Mouse (Mus musculus): ENCODE measurements at regions not wholly inside any gene's neighbourhood (a gene's known extent, or its start where the extent isn't known, plus 50 kb on each side); places are given as distances from the start of the nearest gene placed in this dataset.
A peak's percentile ranks its signal among the peaks of the same experiment; 100 is the strongest.

DNA sequence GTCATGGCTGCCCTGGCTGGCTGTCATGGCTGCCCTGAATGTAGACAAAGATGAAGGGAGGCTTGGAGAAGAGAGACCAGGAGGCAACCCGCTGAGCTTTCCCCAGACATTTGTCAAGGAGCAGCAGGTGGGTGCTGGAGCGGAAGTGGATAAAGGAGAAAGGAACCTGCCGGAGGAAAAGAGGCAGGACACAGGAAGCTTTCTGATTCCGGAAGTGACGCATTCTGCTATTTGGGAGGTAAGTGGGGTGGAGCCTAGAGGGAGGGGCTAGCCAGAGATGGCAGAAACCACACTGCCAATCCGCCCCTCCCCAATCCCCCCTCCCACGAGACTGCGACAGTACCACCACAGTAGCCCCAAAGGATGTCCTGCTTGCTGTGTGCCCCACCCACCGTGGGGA is 80.1 kb downstream of the Gm572 start:
- no peak for DNase-seq (ENCODE audit: low spot score)

DNA sequence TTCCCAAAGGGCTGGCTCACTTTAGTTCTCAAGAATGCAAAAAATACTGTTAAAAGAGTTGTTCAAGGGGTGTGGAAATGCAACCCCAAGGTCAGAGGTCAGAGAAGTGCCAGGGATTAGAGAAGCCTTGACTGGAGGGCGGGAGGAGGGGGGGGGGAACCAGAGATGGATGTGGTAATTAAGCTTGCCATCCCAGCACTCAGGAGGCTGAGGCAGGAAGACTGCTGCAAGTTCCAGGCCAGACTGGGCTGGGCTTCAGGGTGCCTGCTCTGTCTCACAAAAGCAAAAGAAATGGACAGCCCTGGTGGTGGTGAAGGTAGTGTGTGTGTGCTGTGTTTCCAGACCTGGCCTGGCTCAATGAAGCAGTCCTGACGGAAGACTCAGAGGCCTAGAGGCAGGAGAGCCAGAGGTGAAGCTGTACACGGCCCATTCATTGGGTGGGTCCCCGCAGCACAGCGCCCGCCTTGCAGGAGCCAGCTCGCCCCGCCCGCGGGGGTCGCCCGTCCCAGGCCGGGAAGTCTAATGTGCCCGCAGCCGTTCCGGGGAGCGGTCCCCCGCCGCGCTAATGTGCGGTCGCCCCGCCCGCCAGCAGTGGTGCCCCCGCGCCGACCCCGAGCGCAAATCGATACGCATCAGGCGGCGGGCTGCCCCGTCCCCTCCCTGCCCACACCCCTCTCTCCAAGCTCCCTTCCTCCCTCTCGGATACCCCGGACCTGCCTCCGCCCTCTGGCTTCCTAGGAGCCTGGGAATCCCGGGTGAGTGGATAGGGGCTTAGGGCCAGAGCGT is 80.1 kb upstream of the Casz1 start:
- no peak for DNase-seq (ENCODE audit: low spot score)

DNA sequence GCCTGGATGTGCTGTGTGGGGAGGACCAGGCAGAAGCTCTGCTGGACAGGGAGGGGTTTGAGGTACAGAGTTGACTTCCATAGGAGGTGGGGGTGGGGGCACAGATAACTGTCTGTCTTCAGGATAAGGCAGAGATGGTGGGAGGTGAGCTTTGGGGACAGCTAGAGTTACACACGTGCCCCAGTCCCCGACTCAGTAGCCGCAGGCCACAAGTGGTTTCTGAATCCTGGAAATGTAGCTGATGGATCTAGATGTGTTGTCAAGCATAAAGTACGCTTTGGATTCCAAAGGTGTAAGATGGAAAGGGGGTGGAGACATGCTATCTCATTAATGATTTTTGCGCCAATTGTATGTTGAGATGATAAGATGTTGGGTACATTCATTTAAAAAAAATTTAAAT is 75.4 kb upstream of the Casz1 start:
- no peak for DNase-seq (ENCODE audit: low spot score)

DNA sequence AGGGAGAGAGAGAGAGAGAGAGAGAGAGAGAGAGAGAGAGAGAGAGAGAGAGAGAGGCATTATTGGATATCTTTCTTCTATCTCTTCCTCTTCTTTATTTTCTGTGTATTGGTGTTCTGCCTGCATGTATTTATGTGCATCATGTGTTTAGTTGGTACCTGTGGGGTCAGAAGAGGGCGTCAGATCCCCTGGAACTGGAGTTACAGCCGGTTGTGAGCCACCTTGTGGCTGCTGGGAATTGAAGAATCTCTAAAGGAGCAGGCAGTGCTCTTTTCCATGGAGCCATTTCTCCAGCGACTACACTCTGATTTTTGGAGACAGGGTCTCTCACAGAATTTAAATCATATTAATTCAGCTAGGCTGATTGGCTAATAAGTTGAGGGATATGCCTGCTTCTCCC is 72.6 kb upstream of the Casz1 start:
- DNase-seq (ENCODE audit: low spot score): no peak

DNA sequence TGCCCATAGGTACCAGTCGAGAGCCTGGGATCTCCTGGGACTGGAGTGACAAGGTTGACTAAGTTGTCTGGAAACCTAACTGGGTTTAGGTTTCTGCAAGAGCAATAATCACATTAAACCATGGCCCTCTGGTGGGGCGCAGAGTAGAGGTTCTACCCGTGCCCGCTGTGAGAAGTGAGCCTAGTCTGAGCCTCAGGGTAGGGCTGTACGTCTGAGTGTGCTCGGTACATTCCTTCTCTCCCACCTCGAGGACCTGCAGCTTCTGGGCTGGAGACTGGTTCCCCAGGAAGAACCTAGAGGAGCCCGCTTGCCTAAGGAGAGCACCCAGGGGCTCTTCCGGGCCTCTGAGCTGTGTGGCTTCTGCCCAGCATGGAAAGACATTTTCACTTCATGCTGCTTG is 70.2 kb upstream of the Casz1 start:
- no peak for DNase-seq (ENCODE audit: low spot score)

DNA sequence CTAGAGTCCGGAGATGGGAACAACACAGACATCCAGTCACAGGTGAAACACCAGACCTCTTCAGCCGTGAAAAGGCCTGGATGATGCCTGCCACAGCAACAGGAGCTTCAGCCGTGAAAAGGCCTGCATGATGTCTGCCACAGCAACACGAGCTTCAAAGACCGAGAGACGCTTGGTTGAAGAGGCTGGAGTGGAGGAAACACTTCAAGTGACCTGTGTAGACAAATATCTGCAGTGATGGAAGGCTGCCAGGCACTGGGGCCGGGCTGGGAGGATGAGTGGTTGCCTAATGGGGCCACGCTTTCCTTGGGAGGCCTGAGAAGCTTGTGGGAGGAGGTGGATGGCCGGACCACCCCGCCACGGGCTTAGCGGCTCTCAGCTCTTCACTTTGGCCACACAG is 69.7 kb upstream of the Casz1 start:
- no peak for DNase-seq (ENCODE audit: low spot score)

DNA sequence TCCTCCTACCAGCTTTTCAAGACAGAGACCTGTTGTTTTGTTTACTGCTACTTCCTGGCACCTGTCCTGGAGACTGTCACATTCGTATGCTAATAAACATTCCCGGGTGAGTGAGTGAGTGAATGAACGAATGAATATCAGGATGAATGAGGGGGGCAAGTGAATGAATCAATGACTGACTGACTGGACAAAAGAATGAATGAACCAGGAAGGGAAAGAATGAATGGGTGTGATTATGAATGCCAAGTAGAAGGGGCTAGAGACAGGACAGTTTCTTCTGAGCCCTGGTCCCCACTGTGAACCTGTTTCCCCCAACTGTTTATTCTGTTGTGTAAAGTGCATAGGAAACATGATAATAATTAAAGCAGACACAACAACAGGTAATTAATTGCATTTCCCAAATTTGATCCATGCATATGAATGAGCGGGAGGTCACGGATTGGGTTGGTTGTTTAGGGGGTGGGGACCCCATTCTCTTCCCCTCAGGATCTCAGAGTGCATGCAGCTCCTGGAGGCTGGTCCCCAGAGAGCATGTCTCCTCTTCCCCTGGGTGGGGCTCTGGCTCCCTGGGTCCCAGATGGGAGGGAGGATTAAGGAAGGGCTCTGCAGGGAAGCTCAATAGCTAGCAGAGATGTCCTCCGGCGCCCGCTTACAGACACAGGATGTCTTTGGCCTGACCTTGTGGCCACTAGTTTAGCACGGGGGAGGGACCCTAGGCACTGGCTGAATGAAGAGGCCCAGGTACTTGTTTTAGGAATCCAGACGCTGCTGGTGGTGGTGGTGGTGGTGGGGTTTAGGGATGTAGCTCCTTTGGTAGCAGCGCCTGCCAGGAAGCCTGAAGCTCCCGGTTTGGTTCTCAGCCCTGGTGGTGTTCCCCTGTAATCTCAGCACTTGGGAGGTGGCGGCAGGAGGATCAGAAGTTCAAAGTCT is 65.4 kb upstream of the Casz1 start:
- no peak for DNase-seq (ENCODE audit: low spot score)

DNA sequence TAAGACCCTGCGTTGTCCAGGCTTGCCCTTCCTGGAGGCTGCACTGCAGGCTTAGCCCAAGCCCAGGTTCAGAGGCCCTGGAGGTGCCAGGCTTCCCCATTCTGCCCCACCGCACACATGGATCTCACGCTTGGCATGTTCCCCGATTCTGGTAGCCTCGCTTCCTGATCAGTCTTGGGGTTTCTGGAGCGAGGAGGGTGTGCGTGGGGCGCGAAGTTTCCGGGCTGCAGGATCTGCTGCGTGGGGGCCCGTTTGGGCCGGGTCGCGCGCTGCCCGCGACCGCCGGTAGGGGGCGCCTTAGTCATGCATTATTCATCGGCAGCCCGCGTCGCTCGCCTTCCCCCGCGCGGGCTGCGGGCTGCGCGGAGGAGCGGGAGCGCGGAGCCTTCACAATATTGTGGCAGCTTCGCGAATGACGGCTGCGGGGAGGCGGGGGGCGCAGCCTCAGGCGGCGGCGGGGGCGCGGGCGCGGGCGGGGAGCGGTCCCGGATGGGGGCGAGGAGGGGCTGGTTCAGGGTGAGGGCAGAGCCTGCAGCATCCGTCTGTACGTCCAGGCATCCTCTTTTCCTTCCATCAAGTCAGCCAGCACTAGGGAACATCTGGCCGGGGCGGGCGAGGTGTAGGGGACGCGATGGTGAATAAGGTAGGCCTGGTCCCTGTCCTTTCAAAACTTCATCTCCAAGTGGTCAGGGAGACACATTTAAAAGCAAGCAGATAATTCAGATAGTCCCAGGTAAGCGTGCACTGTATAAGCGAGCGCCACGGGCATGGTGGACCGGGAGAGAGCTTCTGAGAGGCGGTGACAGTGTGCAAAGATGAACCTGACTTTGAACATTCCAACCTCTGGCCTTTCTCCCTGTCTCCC is 61.4 kb upstream of the Casz1 start:
- DNase-seq (ENCODE audit: low spot score): peak; percentile 27

DNA sequence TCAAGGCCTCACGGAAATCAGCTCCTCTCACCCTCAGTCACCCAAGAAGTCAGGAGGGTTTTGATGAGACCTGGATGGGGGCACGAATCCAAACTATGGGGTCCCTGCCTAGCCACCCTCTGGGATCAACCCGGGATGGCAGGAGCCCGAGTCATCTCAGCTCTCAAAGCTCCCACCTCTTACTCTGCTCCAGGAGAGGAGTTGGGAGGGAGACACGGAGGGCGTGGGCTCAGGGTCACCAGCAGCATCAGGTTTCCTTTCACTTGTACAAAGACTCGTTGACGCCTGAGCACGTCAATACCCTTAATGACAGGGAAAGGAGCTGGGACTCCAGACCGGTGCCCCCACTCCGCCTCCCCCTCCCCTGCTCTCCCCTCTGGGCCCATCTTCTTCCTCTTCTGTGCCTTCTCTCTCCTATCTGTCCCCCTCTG is 60.8 kb upstream of the Casz1 start:
- DNase-seq (ENCODE audit: low spot score): no peak

DNA sequence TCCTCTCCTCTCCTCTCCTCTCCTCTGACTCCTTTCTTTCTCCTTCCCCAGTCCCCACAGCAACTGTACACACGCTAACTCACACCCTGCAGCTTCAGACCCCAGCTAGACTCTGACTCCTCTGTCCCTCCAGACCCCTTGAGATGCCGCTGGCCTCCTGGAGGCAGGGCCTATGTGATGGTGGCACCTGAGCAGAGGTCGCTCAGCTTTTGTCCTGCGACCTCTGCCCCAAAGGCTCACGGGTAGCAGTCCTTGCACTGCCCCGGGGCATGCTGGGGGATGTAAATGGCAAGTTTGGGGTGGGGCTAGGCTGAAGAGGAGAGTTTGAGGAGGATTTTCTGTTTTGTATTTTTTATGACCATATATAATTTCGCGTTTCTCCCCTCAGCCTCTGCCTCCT is 60.2 kb upstream of the Casz1 start:
- DNase-seq (ENCODE audit: low spot score): no peak

DNA sequence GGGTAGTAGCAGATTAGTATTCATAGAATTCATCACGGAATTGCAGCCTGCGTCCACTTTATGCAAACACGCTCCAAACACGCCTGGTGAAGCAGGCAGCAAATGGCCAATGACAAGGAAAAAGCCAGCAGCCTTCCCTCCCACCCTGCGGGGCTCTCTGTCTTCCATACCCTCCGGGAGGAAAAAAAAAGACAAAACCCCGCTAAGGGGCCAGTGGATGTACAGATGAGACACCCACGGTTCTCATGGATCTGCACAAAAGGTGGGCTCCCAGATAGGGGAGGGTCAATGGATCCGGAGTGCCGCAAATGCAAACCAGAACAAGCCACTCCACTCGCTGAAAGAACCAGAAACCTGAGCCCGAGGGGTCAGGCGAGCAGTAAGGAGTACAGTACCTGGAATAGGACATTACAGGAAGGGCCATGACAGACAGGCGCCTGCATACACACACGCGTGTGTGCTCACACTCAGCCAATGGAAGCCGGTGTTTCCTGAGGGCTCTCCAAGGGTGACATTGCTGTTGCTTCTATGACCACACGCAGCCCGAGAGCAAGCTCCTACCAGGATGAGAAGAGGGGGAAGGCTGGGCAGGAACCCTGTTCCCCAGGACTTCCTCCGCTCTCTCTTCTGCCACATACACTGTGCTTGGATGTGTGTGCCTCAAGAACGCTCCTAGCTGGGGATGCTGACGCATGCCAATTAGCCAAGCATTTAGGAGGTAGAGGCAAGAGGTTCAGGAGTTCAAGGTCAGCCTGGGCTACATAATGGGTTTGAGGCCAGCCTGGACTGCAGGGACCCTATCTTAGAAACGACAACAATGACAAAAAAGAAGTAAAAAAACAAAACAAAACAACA is 57.5 kb upstream of the Casz1 start:
- no peak for DNase-seq (ENCODE audit: low spot score)

DNA sequence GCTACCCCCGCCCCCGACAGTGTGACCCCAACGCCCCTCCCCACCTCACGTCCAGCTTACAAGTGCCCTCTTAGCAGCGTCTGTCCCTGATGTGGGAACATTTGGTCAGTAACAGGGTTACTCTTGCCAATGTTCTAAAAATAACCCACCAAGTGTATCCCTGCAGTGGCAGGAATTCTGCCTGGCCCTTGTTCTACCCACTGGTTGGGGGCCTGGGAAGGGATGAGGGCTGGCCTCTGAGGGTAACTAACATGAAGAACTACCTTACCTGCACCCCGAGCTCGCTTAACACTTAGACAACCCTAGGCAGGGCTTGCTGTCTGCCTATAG is 56.9 kb upstream of the Casz1 start:
- no peak for DNase-seq (ENCODE audit: low spot score)

DNA sequence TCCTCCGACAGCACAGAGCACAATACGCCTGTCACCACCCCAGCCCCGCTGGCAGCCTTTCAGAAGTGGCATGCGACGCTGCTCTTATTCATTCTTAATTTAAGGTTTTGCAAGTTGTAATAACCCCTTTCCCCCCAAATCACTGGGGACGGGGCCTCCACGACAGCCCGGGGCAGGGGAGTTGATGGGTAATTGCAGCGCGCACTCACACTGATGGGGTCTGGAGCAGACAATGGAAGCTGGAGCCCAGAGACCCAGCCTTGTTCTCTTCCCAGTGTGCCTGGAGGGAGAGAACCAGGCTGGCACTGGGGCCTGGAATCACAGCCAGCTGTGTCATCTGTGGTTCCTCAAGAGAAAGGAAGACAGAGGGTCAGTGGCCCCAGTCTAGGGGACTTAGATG is 54.2 kb upstream of the Casz1 start:
- DNase-seq (ENCODE audit: low spot score): no peak

DNA sequence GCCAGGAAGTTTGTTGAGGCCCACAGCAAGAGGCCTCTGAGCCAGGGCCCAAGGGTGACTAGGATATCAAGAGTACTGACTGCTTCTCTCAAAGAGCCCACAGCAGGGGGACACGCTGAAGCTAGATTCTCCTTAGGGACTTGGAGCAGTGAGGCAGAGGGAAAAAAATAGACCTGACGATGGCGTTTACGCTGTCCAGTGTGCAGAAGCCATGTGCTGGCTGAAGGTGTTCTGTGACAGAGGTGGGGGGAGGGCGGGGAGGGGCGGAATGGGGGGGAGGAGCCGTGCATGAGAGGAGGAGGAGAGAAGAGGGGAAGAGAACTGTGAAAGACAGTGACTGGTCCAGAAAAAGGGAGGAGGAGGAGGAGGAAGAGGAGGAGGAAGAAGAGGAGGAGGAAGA is 52.6 kb upstream of the Casz1 start:
- DNase-seq (ENCODE audit: low spot score): no peak

DNA sequence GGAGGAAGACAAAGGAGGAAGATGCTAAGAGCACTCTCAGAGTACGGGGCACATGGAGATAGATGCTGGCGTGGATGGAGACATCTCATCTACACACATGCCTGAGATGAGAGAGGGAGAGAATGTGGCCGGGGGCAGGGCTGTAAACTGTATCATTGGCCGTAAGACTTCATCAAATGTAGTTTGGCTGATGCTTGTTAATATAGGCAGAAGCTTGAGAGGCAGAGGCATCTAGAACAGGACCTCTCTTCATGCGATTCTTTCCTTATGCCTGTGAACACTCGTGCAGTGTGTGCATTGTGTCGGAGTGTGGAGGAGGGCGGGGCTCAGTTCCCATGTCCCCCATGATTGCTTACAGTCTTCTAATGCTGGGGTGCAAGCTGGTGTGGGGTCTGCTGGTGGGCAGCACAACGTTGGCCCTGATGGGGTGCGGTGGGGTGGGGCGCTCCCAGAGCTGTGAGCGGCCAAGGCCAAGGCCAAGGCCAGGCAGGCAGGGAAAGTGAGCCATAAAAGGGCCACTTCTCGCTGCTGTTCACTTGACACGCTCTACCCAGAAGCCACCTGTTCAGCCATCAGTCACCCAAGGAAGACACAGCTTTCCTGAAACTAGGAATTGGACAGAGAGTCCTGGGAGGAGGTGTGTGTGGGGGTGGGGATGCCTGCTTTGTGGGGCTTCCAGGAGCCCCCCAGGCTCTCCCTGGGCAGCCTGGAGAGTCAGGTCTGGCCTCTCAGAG is 51.7 kb upstream of the Casz1 start:
- DNase-seq (ENCODE audit: low spot score): no peak

DNA sequence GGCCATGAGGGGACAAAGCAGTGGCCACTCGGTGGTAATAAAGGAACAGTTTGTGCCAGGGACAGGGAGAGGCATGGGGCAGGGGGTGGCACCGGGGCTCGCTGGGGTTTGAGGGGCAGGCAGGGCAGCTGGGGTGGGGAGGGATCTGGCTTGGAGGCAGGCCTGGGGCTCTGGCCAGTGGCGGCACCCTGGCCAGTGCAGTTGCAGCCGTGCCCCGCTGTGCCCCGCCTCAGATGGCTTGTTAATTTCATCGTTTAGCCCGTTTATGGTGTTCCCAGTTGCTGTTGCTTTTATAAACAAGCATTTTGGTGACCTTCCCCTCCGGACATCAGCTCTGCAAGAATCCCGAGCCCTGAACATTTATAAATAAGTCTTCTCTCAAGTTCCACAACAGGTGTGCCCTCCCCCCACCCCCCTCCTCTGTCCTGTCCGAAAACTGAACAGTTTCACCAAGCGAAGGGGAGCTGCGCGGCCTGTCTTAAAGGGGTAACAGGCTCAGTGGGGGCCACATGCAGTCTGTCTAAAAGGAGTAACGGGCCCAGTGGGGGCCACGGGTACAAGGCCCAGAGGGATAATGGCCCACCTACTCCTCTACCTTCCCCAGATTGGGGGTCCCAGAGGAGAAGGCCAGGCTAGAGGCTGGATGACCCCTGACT is 51.0 kb upstream of the Casz1 start:
- no peak for DNase-seq (ENCODE audit: low spot score)

DNA sequence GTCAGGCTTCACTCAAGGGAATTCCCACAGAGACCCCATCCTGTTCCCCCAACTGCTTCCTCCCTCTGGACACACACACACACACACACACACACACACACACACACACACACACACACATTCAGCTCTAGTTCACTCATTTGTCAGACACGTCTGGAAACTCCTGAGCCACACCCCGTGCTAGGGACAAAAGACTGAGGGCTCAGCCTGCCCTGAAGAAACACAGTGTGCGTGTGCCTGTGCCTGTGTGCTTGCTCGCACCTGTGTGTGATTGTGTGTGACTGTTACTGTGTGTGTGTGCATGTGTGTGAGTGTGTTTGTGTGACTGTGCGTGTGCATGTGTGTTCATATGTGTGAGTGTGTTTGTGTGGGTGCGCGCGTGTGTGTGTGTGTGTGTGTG is 50.4 kb upstream of the Casz1 start:
- no peak for DNase-seq (ENCODE audit: low spot score)
